Mouse (Mus musculus): ENCODE measurements around the gene Otud7b. TPM values are rescaled to one million over a fixed set of nuclear protein-coding genes. Genes with fewer than 3 reads are reported as not detected.

Gene Otud7b
- 14.3 TPM for polyA plus RNA-seq (2017; shearing (Covaris generic))

DNA sequence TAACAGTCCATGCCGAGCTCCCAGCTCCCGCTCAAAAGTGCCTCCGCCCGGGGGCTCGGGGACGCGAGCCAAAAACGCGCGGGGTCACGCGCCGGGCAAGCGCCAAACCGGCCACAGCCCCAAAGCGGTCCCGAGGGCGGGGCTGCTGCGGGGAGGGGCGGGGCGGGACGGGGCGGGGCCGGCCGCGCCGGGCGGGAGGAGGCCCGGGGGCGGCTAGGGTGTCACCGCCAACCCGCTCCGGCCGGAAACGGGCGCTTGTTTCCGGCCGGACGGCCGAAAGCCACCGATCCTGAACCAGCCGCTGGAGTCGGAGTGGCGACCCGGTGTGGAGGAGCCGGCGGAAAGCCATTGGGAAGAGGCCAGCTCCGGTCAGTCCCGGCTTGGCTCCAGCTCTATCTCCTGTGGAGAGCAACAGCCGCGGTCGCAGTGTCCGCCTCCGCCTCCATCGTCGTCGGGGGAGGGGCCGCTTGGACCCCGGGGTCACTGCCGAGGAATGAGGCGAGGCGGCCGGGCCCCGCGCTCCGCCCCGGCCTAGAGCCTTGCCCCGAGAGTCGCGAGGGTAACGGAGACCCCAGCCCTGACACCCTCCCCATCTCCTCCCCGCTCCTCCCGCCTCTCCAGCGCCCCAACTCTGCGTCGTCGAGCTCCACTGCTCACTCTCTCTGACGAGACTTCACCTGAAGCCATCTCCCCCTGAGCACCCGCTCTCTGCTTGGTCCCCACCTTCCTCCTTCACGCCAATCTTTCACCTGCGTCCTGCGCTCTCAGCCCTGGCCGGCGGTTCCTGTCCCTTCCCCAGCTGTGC lies at the start of gene Otud7b:
TSS of gene Otud7b (plus strand) at position 267 of the 805 bp plus-strand sequence.

DNA sequence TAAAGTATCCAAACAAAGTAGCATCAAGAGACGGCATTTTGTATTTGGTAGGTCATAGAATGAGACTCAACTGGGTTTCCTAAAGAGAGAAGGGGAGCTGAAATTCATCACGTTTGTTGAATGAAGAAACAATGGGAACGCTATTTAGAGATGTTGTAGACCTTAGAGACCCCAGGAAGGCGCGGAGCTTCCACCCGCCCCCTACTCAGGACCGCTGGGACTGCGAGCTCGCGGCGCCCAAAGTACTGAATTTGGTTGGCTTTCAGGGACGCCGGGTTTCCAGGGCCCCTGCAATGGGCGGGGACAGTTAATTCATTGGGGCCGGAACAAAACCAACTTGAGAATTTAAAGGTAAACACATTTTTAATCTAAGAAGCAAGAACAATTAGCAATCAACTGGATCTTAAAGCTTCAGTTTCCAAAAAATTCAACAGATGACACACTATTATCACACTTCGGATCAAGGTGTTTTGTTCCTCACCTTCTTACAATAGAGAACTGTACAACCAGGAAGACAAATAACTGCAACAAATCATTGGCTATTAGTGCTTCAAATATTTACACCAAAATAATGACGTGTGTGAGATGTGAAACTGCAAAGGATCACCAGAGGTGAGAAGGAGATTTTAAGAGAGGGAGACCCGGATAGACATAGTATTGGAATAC lies 46.0 kb upstream of the Otud7b start, which contains the start of gene Vps45:
TSS of gene Vps45 (minus strand) at position 236 of the 666 bp plus-strand sequence.

DNA sequence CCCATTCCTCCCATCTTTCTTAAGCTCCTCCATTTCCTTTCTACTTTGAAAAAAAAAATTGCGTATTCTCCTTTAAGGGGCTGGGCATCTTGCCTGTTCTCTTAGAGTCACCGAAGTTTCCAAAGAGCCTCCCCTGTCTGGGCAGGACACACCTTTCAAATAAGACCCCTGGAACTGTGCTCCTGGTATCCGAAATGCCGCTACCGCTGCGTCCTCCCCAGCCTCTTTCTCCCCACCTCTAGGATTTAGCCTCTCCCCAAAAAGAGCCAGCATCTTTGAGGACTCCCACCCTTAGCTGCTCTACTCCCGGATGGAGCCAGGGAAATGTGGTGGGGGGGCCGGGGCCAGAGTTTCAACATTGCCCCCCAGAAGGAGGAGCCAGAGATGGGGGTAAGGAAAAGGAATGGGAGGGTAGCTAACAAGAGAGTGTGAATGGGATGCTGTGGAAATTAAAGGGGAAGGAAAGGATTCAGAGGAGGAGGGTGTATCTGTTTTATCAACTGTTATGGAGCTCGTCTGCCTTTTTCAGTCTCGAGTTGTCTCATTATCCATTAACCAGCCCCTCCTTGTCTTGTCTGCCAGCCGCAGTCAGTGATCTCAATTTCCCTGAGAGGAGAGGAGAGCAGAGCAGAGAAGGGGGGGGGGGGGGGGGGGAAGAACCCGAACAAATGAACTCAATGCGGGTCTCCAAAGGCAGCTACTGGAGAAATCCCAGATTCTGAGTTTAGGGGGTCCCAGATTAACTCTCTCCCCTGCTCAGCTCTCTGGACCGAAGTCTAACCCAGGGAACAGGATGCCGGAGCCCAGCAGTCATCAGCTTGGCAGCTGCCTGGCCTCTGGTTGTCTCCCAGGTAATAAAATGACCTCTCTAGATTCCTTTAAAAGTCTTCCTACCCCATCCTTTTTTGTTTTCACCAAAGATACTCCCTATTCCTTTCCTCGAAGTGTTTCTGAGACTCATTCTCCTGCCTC lies 57.8 kb downstream of the Otud7b start, which contains the start of gene Mtmr11:
TSS of gene Mtmr11 (plus strand) at position 136 of the 972 bp plus-strand sequence.

DNA sequence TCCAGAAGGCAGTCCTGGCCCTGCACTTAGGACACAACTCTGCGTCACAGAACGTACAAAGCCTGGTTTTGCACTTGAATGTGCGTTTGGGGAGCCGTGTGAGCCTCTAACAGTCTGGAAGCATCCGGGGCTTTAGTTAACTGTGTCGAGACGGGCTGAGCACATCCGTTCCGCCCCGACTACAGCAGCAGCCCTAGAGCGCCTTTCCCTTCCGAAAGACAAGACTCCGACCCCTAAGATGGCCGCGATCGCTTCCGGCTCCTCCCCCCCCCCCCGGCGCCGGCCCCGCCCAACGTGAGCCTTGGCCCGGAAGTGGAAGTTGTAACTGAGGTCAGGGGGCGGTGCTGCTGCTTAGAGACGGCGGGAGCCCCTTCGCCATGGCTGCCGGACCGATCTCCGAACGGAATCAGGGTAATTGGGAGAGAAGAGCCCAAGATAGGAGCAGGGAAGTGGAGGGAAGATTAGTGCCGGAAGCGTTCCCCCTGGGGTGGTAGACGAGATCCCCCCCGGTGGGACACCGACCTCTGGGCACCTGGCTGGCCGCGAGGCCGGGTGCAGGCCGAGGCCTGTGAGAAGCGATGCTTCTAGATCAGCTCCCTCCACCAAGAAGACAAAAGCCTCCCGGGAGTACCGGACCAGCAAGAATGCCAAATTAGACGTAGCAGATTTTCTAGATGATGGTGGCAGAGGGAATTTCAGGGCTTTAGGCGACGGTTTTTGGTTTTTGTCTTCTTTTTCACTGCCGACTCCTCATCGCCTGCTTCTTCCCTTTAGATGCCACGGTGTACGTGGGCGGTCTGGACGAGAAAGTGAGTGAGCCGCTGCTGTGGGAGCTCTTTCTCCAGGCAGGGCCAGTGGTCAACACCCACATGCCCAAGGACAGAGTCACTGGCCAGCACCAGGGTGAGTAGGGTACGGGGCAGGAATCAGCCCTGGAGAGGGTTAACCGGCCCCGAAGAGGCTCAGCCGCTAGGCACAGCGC lies 68.2 kb downstream of the Otud7b start, which contains the start of gene Sf3b4:
TSS of gene Sf3b4 (plus strand) at position 136 of the 982 bp plus-strand sequence.

DNA sequence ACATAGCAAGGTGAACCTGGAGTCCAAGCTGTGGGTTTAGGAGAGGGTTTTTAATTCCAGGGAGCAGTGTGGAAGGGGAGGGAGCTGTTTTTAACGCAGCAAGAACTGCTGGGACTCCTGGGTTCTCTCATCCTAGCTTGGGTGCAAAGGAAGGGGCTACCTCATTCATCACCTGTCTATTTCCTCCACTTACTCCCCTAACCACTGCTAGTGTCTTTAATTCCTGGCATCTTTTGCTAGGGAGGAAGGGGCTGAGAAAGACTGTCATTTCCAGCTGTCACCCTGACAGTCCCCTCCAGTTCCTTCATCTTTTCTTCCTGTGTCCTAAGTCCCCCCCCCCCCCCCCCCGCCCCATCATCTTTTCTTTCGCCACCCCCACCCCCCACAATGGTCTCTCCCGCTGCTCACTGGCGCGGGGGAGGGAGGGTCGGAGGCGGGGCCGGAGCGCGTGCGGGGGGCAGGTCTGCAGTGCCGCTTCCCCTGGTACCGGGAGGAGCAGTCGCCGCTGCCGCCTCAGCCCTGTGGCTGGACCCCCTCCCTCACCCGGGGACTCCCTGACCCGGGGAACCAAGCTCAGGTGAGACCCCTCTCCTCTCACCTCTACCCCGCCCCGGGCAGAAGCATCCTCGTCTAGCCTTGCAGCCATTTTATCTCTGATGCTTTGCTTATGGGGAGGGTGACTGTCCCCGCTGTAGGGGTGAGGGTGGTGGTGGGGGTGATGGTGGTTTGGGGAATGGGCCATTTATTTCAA lies 76.6 kb downstream of the Otud7b start, which contains the start of gene Sv2a:
TSS of gene Sv2a (plus strand) at position 425 of the 751 bp plus-strand sequence.

Other genes with a start within 250 kb of the Otud7b start
- gene Prpf3, start 248.6 kb upstream of the Otud7b start, polyA plus RNA-seq (2017; shearing (Covaris generic)), result 52.1 TPM
- 99.3 TPM for gene Mrps21, start 233.0 kb upstream of the Otud7b start, polyA plus RNA-seq (2017; shearing (Covaris generic))
- gene Ciart, start 222.3 kb upstream of the Otud7b start, polyA plus RNA-seq (2017; shearing (Covaris generic)), result 16.8 TPM
- gene BC028528, start 212.5 kb upstream of the Otud7b start, polyA plus RNA-seq (2017; shearing (Covaris generic)), result not detected
- gene Aph1a, start 210.6 kb upstream of the Otud7b start, polyA plus RNA-seq (2017; shearing (Covaris generic)), result 26.9 TPM
- not detected for gene Car14, start 199.8 kb upstream of the Otud7b start, polyA plus RNA-seq (2017; shearing (Covaris generic))
- 243 TPM for gene Anp32e, start 175.3 kb upstream of the Otud7b start, polyA plus RNA-seq (2017; shearing (Covaris generic))
- 4.0 TPM for gene Plekho1, start 108.5 kb upstream of the Otud7b start, polyA plus RNA-seq (2017; shearing (Covaris generic))
- 15.4 TPM for gene Vps45, start 46.1 kb upstream of the Otud7b start, polyA plus RNA-seq (2017; shearing (Covaris generic))
- 0.44 TPM for gene Mtmr11, start 57.5 kb downstream of the Otud7b start, polyA plus RNA-seq (2017; shearing (Covaris generic))
- gene Sf3b4, start 67.8 kb downstream of the Otud7b start, polyA plus RNA-seq (2017; shearing (Covaris generic)), result 153 TPM
- 3.7 TPM for gene Sv2a, start 76.6 kb downstream of the Otud7b start, polyA plus RNA-seq (2017; shearing (Covaris generic))
- 16.8 TPM for gene Bola1, start 115.2 kb downstream of the Otud7b start, polyA plus RNA-seq (2017; shearing (Covaris generic))
- 4.5 TPM for gene Hist2h2ab, start 115.3 kb downstream of the Otud7b start, polyA plus RNA-seq (2017; shearing (Covaris generic))
- 10.4 TPM for gene Hist2h2ac, start 116.4 kb downstream of the Otud7b start, polyA plus RNA-seq (2017; shearing (Covaris generic))
- 3.5 TPM for gene Hist2h2be, start 116.6 kb downstream of the Otud7b start, polyA plus RNA-seq (2017; shearing (Covaris generic))
- gene Hist2h3c2, start 134.6 kb downstream of the Otud7b start, polyA plus RNA-seq (2017; shearing (Covaris generic)), result not detected
- 70.3 TPM for gene Hist2h2aa2, start 135.7 kb downstream of the Otud7b start, polyA plus RNA-seq (2017; shearing (Covaris generic))
- 7.7 TPM for gene Hist2h2aa1, start 141.0 kb downstream of the Otud7b start, polyA plus RNA-seq (2017; shearing (Covaris generic))
- not detected for gene Hist2h3c1, start 142.2 kb downstream of the Otud7b start, polyA plus RNA-seq (2017; shearing (Covaris generic))
- gene Hist2h4, start 158.8 kb downstream of the Otud7b start, polyA plus RNA-seq (2017; shearing (Covaris generic)), result 4.9 TPM
- gene Hist2h3b, start 164.1 kb downstream of the Otud7b start, polyA plus RNA-seq (2017; shearing (Covaris generic)), result 7.5 TPM
- 11.2 TPM for gene Hist2h2bb, start 165.2 kb downstream of the Otud7b start, polyA plus RNA-seq (2017; shearing (Covaris generic))
- not detected for gene Fcgr1, start 189.4 kb downstream of the Otud7b start, polyA plus RNA-seq (2017; shearing (Covaris generic))

Data from naive thymus-derived CD4-positive, alpha-beta T cell, adult 5 months (primary cell).